Mouse (Mus musculus) olfactory bulb, adult 2 months (tissue): ENCODE results near the gene Stoml1. TPM values are rescaled to one million over a fixed set of nuclear protein-coding genes. Genes with fewer than 3 reads are reported as not detected.

Experiments used
- H3K27ac ChIP-seq: fragments of 200-500 bp; 2 replicates; pipeline ENCODE4 v1.5.1; 2012; ENCODE audit warnings: low read depth, low read length; ENCODE audit not compliant: insufficient read depth
- H3K4me1 ChIP-seq: fragments of 200-500 bp; 2 replicates; pipeline ENCODE4 v1.6.1; 2012; ENCODE audit warnings: low read length; ENCODE audit not compliant: control insufficient read depth, insufficient read depth
- H3K4me3 ChIP-seq: fragments of 200-500 bp; 2 replicates; pipeline ENCODE4 v1.5.1; 2012; ENCODE audit warnings: mild to moderate bottlenecking, low read depth, low read length, moderate library complexity; ENCODE audit not compliant: insufficient read depth
- CTCF ChIP-seq: fragments of 200-500 bp; IDR thresholded peaks from 2 replicates; pipeline ENCODE4 v1.5.1; 2012; ENCODE audit warnings: low read depth, mild to moderate bottlenecking, low read length, moderate library complexity; ENCODE audit not compliant: insufficient read depth
- POLR2A ChIP-seq: fragments of 200-500 bp; IDR thresholded peaks from 2 replicates; pipeline ENCODE4 v1.6.1; 2012; ENCODE audit warnings: mild to moderate bottlenecking, low read depth, low read length, moderate library complexity; ENCODE audit not compliant: insufficient read depth
- WGBS: fragments of 180-500 bp; shearing (Covaris S2); methylation state at CpG from one replicate; pipeline ENCODE4 v1.1.7; 2018; 5-methylcytosine and 5-hydroxymethylcytosine counted together
- polyA plus RNA-seq: library from polyadenylated mRNA; stranded (reverse); fragments of >200 nt; gene quantifications from 2 replicates; pipeline ENCODE4 v1.2.4, GENCODE M21; 2012; ENCODE audit warnings: low replicate concordance; ENCODE audit not compliant: missing spikeins, insufficient read depth, insufficient read length

Gene Stoml1
- polyA plus RNA-seq, 1 experiment: not detected

DNA sequence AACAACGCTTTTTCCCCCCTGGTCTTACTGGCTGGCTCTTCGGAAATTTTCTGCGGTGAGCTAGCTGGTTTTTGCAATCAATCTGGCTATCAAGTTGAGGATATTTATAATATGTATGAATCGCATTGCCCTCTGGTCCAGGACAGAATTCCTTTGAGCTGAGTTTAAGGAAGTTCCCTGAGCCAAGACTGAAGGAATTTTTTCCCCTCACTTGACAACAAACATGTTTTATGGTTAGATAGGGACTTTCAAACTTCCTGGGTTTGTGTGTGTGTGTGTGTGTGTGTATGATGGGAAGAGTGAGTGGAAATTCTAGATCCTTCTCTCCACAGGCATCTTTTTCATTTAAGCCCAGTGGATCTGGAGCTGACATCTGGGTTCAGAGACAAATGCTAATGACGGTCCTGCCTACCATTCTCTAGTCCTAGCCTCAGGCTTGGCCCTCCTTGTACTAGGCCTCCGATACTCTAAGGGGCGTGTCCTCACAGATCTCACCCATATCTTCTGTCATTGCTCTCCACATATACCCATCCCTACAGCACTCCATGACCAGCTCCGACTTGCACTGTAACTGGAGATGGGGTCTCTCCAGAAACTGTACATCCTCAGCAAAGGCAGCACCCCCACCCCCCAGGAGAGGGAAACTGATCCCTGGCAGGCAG is 38.3 kb upstream of the Stoml1 start:
- WGBS: 66% methylated on average over 8 of the region's 8 CpGs
- TF ChIP-seq CTCF (no peak), POLR2A (no peak)
- Histone ChIP-seq H3K4me1 (peaks cover 5% of the 10 kb centered on the region), H3K27ac (no peak overlapping the region), H3K4me3 (no peak overlapping the region)

GRCm38 (mm10) chr9:58216402-58216801 is 36.6 kb upstream of the Stoml1 start:
- Histone ChIP-seq H3K27ac (no peak overlapping the region), H3K4me1 (peaks cover 5% of the 10 kb centered on the region), H3K4me3 (no peak overlapping the region)
- no peak for TF ChIP-seq POLR2A
- TF ChIP-seq CTCF: no peak; the same call in 1 of the 2 replicates
- WGBS: 43% methylated on average over 6 of the region's 6 CpGs

- TF ChIP-seq POLR2A (no peak), CTCF (no peak)
- 95% methylated on average over 3 of the region's 3 CpGs for WGBS
- peaks cover 5% of the 10 kb centered on the region for H3K4me1 ChIP-seq
- H3K27ac ChIP-seq: no peak overlapping the region
- H3K4me3 ChIP-seq: no peak overlapping the region
Measured at GRCm38 (mm10) chr9:58218539-58218938, 34.4 kb upstream of the Stoml1 start.

DNA sequence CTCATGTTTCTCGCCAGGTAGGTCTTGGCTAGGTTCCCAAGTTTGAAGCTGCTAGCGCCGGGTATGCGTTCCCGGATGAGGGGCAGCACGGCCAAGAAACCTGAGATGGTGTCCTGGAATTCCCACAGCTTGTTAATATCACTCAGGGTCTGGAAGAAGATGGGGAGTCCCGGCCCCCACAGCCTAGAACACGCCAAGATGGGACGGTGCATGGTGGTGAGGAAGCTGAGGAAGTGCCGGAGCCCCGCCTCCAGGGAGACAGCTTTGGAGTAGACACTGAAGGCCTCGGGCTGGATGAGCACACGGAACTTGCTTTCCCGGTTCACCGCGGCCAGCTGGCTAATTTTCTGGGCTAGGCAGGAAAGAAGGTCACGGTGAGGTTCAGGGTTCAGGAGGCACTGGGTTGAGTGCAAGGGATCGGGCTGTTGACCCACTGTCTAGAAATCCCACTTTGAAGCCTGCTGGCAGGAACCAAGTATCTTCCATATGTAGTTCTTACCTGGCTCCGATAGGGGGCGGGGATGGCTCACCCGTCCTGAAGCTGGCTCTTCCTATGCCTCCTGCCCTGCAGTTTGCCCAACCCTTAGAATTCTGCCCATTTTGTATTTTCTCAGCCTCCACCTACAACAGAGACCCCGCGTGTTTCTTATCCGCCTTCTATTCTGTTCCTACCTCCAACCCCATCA is 32.6 kb upstream of the Stoml1 start:
- Histone ChIP-seq H3K27ac (no peak overlapping the region), H3K4me3 (no peak overlapping the region), H3K4me1 (no peaks in the 10 kb centered on the region)
- 75% methylated on average over 24 of the region's 24 CpGs for WGBS
- 0 out of 2 replicates have a peak, but pooled peaks have one; percentile 14 for TF ChIP-seq CTCF
- no peak for TF ChIP-seq POLR2A

GRCm38 (mm10) chr9:58224356-58224755 is 28.6 kb upstream of the Stoml1 start:
- Histone ChIP-seq H3K27ac (no peak overlapping the region), H3K4me3 (no peak overlapping the region), H3K4me1 (no peaks in the 10 kb centered on the region)
- TF ChIP-seq CTCF (no peak), POLR2A (no peak)
- 93% methylated on average over 2 of the region's 2 CpGs for WGBS

GRCm38 (mm10) chr9:58225915-58226913 is 26.8 kb upstream of the Stoml1 start:
- H3K4me1 ChIP-seq: no peaks in the 10 kb centered on the region
- no peak for TF ChIP-seq POLR2A
- TF ChIP-seq CTCF: peak; percentile 44; the same call in 1 of the 2 replicates
- H3K4me3 ChIP-seq: no peak overlapping the region
- 68% methylated on average over 9 of the region's 9 CpGs for WGBS
- H3K27ac ChIP-seq: no peak overlapping the region

DNA sequence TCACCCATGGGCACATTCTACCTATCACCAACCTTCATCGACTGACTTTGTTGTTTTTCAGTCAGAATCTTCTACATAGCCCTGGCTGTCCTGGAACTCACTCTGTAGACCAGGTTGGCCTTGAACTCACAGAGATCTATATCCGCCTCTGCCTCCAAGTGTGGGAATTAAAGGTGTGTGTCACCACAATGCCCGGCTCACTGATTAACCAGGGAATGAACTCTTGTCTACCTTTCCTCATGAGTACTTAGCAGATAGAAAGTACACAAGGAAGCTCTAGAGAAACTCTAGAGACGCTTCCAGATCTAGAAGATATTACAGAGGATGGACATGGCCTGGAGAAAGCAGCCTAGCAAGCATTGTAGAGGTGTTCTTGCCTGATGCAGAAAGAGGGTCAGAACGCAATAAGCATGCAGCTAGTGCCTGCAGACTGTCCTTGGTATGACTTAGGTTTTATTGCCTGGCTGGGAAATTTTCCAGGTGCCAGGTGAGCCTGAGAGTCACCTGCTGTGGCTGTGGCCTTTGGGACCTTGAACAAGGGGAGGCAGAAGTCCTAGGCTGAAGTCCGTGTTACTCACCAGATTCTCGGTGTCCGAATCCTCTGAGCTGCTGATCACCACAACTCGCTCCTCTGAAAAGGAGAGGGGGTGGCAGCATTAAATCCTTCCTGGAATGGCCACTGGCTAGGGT is 24.0 kb upstream of the Stoml1 start:
- no peak overlapping the region for H3K4me3 ChIP-seq
- TF ChIP-seq CTCF (no peak), POLR2A (no peak)
- WGBS: 97% methylated on average over 9 of the region's 9 CpGs

DNA sequence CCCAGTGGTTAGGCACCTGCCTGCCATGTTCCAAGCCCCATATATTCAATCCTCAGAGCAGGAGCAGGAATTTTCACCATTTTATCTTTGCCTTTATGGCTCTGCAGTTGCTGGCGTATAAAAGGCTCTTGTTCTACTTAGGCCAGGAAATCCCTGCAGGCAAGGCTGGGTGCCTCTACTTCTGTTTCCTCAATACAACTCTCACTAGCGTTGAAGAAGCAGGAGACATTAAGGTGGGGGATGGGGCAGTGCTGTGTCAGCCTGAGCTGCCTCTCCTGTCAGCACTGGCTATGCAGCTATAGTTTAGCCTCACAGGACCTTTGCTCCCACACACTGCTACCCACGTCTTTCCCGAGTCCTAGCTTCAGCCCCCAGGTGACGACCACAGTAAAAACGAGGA is 21.2 kb upstream of the Stoml1 start:
- H3K27ac ChIP-seq: no peak overlapping the region
- no peaks in the 10 kb centered on the region for H3K4me1 ChIP-seq
- TF ChIP-seq CTCF: no peak
- no peak for TF ChIP-seq POLR2A
- no peak overlapping the region for H3K4me3 ChIP-seq
- 79% methylated on average over 6 of the region's 6 CpGs for WGBS

More for the DNA sequence above, 24.0 kb upstream of the Stoml1 start:
- Histone ChIP-seq H3K4me1 (no peaks in the 10 kb centered on the region), H3K27ac (no peak overlapping the region)
